Mouse (Mus musculus) MEL (cell line): ENCODE results near the gene Sorcs2. TPM values are rescaled to one million over a fixed set of nuclear protein-coding genes. Genes with fewer than 3 reads are reported as not detected.

Experiments
- DNase-seq: peaks from one replicate; pipeline ENCODE4 v3.0.0; 2011; ENCODE audit warnings: low read depth, low spot score
- H3K27ac ChIP-seq: 2 replicates; pipeline ENCODE4 v1.5.1; 2012; ENCODE audit warnings: low read depth, mild to moderate bottlenecking, control low read depth, low read length, moderate library complexity; ENCODE audit not compliant: control insufficient read depth
- H3K27me3 ChIP-seq, 2 experiments: fragments of 150-350 bp in 1 of 2; sonication (generic) in 1 of 2; 2 replicates each; pipeline ENCODE4 v1.6.1; 2012; ENCODE audit warnings: low read length in 2 of 2, mild to moderate bottlenecking in 2 of 2, improper control_type of control experiment in 1 of 2, moderate library complexity in 1 of 2; ENCODE audit not compliant: insufficient read depth in 2 of 2, control insufficient read depth in 1 of 2
- H3K36me3 ChIP-seq, 2 experiments: 2 replicates each; pipeline ENCODE4 v1.6.1; 2012 to 2014; ENCODE audit warnings: low read length in 2 of 2, improper control_type of control experiment in 1 of 2, inconsistent platforms in 1 of 2, mild to moderate bottlenecking in 1 of 2; ENCODE audit not compliant: insufficient read depth in 2 of 2, control insufficient read depth in 1 of 2
- H3K4me1 ChIP-seq, 2 experiments: fragments of 150-350 bp in 1 of 2; sonication (generic) in 1 of 2; 2 replicates each; pipeline ENCODE4 v1.6.1; 2012; ENCODE audit warnings: low read length in 2 of 2, improper control_type of control experiment in 1 of 2, mild to moderate bottlenecking in 1 of 2; ENCODE audit not compliant: insufficient read depth in 2 of 2, control insufficient read depth in 1 of 2
- H3K4me3 ChIP-seq, 2 experiments: fragments of 150-350 bp in 1 of 2; sonication (generic) in 1 of 2; 2 replicates each; pipeline ENCODE4 v1.5.1; 2012; ENCODE audit warnings: low read depth in 2 of 2, low read length in 2 of 2, mild to moderate bottlenecking in 2 of 2, moderate library complexity in 2 of 2, control low read depth in 1 of 2, improper control_type of control experiment in 1 of 2; ENCODE audit not compliant: control insufficient read depth in 1 of 2, insufficient read depth in 1 of 2
- H3K79me2 ChIP-seq: 2 replicates; pipeline ENCODE4 v1.6.1; 2012; ENCODE audit warnings: mild to moderate bottlenecking, low read length, moderate library complexity; ENCODE audit not compliant: control insufficient read depth, poor library complexity, insufficient read depth
- H3K9ac ChIP-seq: 2 replicates; pipeline ENCODE4 v1.6.1; 2012; ENCODE audit warnings: low read depth, mild to moderate bottlenecking, control low read depth, low read length, moderate library complexity; ENCODE audit not compliant: control insufficient read depth, poor library complexity, severe bottlenecking
- H3K9me3 ChIP-seq: fragments of 150-350 bp; sonication (generic); replicated peaks from 2 replicates; pipeline ENCODE4 v1.6.1; 2012; ENCODE audit warnings: mild to moderate bottlenecking, low read length, improper control_type of control experiment, moderate library complexity; ENCODE audit not compliant: insufficient read depth
- BHLHE40 ChIP-seq: IDR thresholded peaks from 2 replicates; pipeline ENCODE4 v1.6.1; 2012; ENCODE audit warnings: low read depth, mild to moderate bottlenecking, inconsistent platforms, low read length, improper control_type of control experiment, borderline replicate concordance
- CTCF ChIP-seq, 3 experiments: IDR thresholded peaks in 2 of 3; conservative IDR thresholded peaks in 1 of 3; 2 replicates each; pipeline ENCODE4 v1.5.1; 2011 to 2012; ENCODE audit warnings: low read length in 3 of 3, low read depth in 2 of 3, mild to moderate bottlenecking in 2 of 3, improper control_type of control experiment in 1 of 3, inconsistent platforms in 1 of 3, mixed read lengths in 1 of 3, moderate library complexity in 1 of 3; ENCODE audit not compliant: control insufficient read depth in 1 of 3, insufficient read depth in 1 of 3, poor library complexity in 1 of 3, severe bottlenecking in 1 of 3
- E2F4 ChIP-seq: IDR thresholded peaks from 2 replicates; pipeline ENCODE4 v1.6.1; 2011; ENCODE audit warnings: low read depth, low read length, improper control_type of control experiment, borderline replicate concordance
- GATA1 ChIP-seq: IDR thresholded peaks from 2 replicates; pipeline ENCODE4 v1.6.1; 2011; ENCODE audit warnings: low read depth, low read length, improper control_type of control experiment
- MAX ChIP-seq: IDR thresholded peaks from 2 replicates; pipeline ENCODE4 v1.6.1; 2011; ENCODE audit warnings: low read length, improper control_type of control experiment
- MXI1 ChIP-seq: IDR thresholded peaks from 2 replicates; pipeline ENCODE4 v1.6.1; 2011; ENCODE audit warnings: mild to moderate bottlenecking, low read depth, low read length, improper control_type of control experiment
- MYB ChIP-seq: IDR thresholded peaks from 2 replicates; pipeline ENCODE4 v1.6.1; 2011; ENCODE audit warnings: mild to moderate bottlenecking, low read depth, low read length, improper control_type of control experiment
- NELFE ChIP-seq: IDR thresholded peaks from 2 replicates; pipeline ENCODE4 v1.6.1; 2011; ENCODE audit warnings: low read depth, low read length, improper control_type of control experiment
- NRF1 ChIP-seq: IDR thresholded peaks from 2 replicates; pipeline ENCODE4 v1.6.1; 2014; ENCODE audit warnings: low read depth, mild to moderate bottlenecking, inconsistent platforms, low read length, improper control_type of control experiment, moderate library complexity; ENCODE audit not compliant: poor library complexity, insufficient read depth, severe bottlenecking
- POLR2AphosphoS2 ChIP-seq: IDR thresholded peaks from 2 replicates; pipeline ENCODE4 v1.6.1; 2011; ENCODE audit warnings: low read length, improper control_type of control experiment
- POLR2AphosphoS5 ChIP-seq: IDR thresholded peaks from 2 replicates; pipeline ENCODE4 v1.6.1; 2012; ENCODE audit warnings: low read depth, borderline replicate concordance, mild to moderate bottlenecking, inconsistent platforms, low read length, moderate library complexity, mixed read lengths
- RCOR1 ChIP-seq: IDR thresholded peaks from 2 replicates; pipeline ENCODE4 v1.6.1; 2012; ENCODE audit warnings: low read depth, mild to moderate bottlenecking, inconsistent platforms, low read length, improper control_type of control experiment
- SMC3 ChIP-seq: IDR thresholded peaks from 2 replicates; pipeline ENCODE4 v1.6.1; 2011; ENCODE audit warnings: low read depth, low read length, improper control_type of control experiment
- TBP ChIP-seq: IDR thresholded peaks from 2 replicates; pipeline ENCODE4 v1.8.0; 2011; ENCODE audit warnings: low read depth, low read length, improper control_type of control experiment
- TCF12 ChIP-seq: IDR thresholded peaks from 2 replicates; pipeline ENCODE4 v1.6.1; 2014; ENCODE audit warnings: low read depth, mild to moderate bottlenecking, inconsistent platforms, low read length, improper control_type of control experiment, moderate library complexity
- UBTF ChIP-seq: IDR thresholded peaks from 2 replicates; pipeline ENCODE4 v1.6.1; 2012; ENCODE audit warnings: low read depth, mild to moderate bottlenecking, inconsistent platforms, low read length, improper control_type of control experiment, moderate library complexity, borderline replicate concordance; ENCODE audit not compliant: insufficient read depth
- ZC3H11A ChIP-seq: IDR thresholded peaks from 2 replicates; pipeline ENCODE4 v1.6.1; 2012; ENCODE audit warnings: low read depth, mild to moderate bottlenecking, inconsistent platforms, low read length, improper control_type of control experiment
- ZMIZ1 ChIP-seq: IDR thresholded peaks from 2 replicates; pipeline ENCODE4 v1.6.1; 2012; ENCODE audit warnings: low read depth, mild to moderate bottlenecking, inconsistent platforms, low read length, improper control_type of control experiment, moderate library complexity
- ZNF384 ChIP-seq: IDR thresholded peaks from 2 replicates; pipeline ENCODE4 v1.6.1; 2012; ENCODE audit warnings: low read depth, mild to moderate bottlenecking, inconsistent platforms, low read length, improper control_type of control experiment
- polyA plus RNA-seq, 2 experiments: library from polyadenylated mRNA; stranded (reverse) in 1 of 2; unstranded in 1 of 2; fragments of >175 nt in 1 of 2; fragments of >200 nt in 1 of 2; gene quantifications; 2 replicates each; pipeline versions ENCODE4 v1.2.1 to v1.2.4; 2012; ENCODE audit warnings: low replicate concordance in 2 of 2, low read depth in 1 of 2; ENCODE audit not compliant: insufficient read length in 2 of 2, insufficient read depth in 1 of 2, missing spikeins in 1 of 2
- total RNA-seq: library from RNA; depleted of rRNA; stranded (reverse); fragments of 300-350 nt; gene quantifications from 2 replicates; pipeline ENCODE4 v1.2.3, GENCODE M21; 2012

The Sorcs2 gene
- total and polyA plus RNA-seq, 3 experiments: not detected

DNA sequence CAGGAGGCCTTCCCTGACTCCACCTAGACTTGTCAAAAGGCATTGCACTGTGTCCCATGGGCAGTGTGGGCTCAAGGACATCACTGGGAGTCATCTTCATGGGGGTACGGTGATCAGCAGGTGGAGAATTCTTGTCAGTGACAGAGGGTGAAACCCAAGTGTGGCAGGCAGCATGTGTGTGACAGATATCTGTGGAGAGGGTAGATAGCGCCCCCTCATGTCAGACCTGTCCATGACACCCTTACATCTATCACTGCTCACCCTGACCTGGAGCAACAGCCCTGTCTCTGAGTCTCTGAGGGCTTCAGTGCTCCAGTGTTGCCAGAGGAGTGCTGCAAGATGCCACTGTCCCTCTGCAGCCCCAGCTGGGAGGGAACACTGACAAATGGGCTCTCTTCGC lies 343.4 kb downstream of the Sorcs2 start:
- Histone ChIP-seq H3K27ac (no peak overlapping the region), H3K9me3 (no peaks in the 10 kb centered on the region), H3K4me1 (no peaks in the 10 kb centered on the region), H3K27me3 (no peaks in the 10 kb centered on the region), H3K4me3 (no peak overlapping the region), H3K79me2 (no peaks in the 10 kb centered on the region), H3K36me3 (no peaks in the 10 kb centered on the region), H3K9ac (no peak overlapping the region)
- TF ChIP-seq ZMIZ1 (no peak), TCF12 (no peak), CTCF (IDR thresholded peaks at IDR 0.05 in 2 of 3, conservative IDR thresholded peaks at IDR 0.05 in 1 of 3; ENCODE audit: control insufficient read depth in 1 of 3, insufficient read depth in 1 of 3, low read depth in 2 of 3, low read length in 3 of 3, poor library complexity in 1 of 3, severe bottlenecking in 1 of 3) (0 out of 6 replicates have a peak, but pooled peaks of 1 of the 3 experiments have one; percentile 6), MXI1 (no peak)
- no peak for DNase-seq

DNA sequence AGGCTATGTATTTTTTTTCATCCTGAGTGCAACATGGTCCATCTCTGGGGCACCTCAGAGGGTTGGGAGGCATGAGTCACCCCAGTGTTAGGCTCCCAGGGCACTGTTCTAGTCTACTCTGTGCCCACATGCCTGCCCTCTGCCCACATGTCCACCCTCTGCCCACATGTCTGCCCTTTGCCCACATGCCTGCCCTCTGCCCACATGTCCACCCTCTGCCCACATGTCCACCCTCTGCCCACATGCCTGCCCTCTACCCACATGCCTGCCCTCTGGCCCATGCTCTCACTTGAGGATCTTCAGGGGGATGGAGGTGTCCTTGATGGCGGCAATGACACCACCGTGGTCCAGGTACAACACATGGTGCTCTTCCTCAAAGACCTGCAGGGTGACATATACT lies 354.8 kb downstream of the Sorcs2 start:
- Histone ChIP-seq H3K36me3 (no peaks in the 10 kb centered on the region), H3K79me2 (no peaks in the 10 kb centered on the region)
- TF ChIP-seq MYB: no peak
- no peak for TF ChIP-seq E2F4
- TF ChIP-seq SMC3: no peak
- no peak for TF ChIP-seq MAX
- no peak for TF ChIP-seq TCF12
- TF ChIP-seq GATA1: no peak
- TF ChIP-seq CTCF (IDR thresholded peaks at IDR 0.05 in 2 of 3, conservative IDR thresholded peaks at IDR 0.05 in 1 of 3; ENCODE audit: control insufficient read depth in 1 of 3, insufficient read depth in 1 of 3, low read depth in 2 of 3, low read length in 3 of 3, poor library complexity in 1 of 3, severe bottlenecking in 1 of 3): no peak
- TF ChIP-seq, all 39 proteins: peak for 0
- Histone ChIP-seq H3K27me3 (no peaks in the 10 kb centered on the region), H3K27ac (no peak overlapping the region), H3K4me3 (no peak overlapping the region), H3K9ac (no peak overlapping the region), H3K9me3 (no peaks in the 10 kb centered on the region), H3K4me1 (no peaks in the 10 kb centered on the region)
- DNase-seq: no peak

DNA sequence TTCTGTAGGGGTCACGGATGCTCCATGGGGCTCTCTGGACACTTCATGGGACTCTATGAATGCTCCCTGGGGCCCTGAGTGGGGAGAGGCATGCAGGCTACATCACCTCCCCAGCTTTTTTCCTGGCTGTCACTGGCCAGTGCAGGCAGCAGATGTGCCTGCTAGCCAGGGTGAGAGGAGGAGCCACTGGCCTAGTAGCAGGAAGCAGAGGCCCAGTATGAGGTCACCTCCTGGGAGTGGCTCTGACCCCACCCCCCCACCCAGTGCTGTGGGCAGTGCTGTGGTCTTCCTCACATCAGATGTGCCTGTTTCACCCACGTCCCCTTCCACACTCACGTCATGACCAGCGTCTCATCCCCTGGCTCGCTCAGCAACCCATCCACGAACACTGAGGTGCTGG lies 356.2 kb downstream of the Sorcs2 start:
- H3K4me3 ChIP-seq: no peak overlapping the region

More for the DNA sequence above, 356.2 kb downstream of the Sorcs2 start:
- Histone ChIP-seq H3K27ac (no peak overlapping the region), H3K4me1 (no peaks in the 10 kb centered on the region), H3K9ac (no peak overlapping the region), H3K36me3 (no peaks in the 10 kb centered on the region), H3K79me2 (no peaks in the 10 kb centered on the region), H3K9me3 (no peaks in the 10 kb centered on the region), H3K27me3 (no peaks in the 10 kb centered on the region)
- no peak for DNase-seq
- TF ChIP-seq GATA1 (no peak), NELFE (no peak), UBTF (no peak), RCOR1 (no peak), POLR2AphosphoS5 (no peak), TBP (no peak), ZNF384 (no peak), NRF1 (no peak), MXI1 (no peak), POLR2AphosphoS2 (no peak), ZC3H11A (no peak), BHLHE40 (no peak)
